Mouse (Mus musculus) neural tube, embryonic 11.5 days (tissue): Measurements from ENCODE around the gene Ftsj3. TPM values are rescaled to one million over a fixed set of nuclear protein-coding genes. Genes with fewer than 3 reads are reported as not detected.
A peak's percentile ranks its signal among the peaks of the same experiment; 100 is the strongest.

Experiments used
- ATAC-seq: fragments of 200-750 bp; cut with Nextera tagmentation; 2 replicates; pipeline ENCODE4 v1.8.0; 2017; ENCODE audit warnings: moderate number of reproducible peaks, mild to moderate bottlenecking, moderate TSS enrichment, moderate library complexity; ENCODE audit not compliant: insufficient read depth, low FRiP score, low TSS enrichment
- DNase-seq: peaks from one replicate; pipeline ENCODE4 v3.0.0-alpha.2; 2015; ENCODE audit warnings: low spot score
- H3K27ac ChIP-seq: fragments of 300-500 bp; sonication (generic); 2 replicates; pipeline ENCODE4 v1.5.1; 2014; ENCODE audit warnings: low read depth, mild to moderate bottlenecking, low read length
- H3K27me3 ChIP-seq: fragments of 300-500 bp; sonication (generic); 2 replicates; pipeline ENCODE4 v1.6.1; 2014; ENCODE audit warnings: mild to moderate bottlenecking, low read length, mixed read lengths; ENCODE audit not compliant: control insufficient read depth, insufficient read depth
- H3K36me3 ChIP-seq: fragments of 300-500 bp; sonication (generic); 2 replicates; pipeline ENCODE4 v1.6.1; 2014; ENCODE audit warnings: mild to moderate bottlenecking, low read length, moderate library complexity, mixed read lengths; ENCODE audit not compliant: control insufficient read depth, insufficient read depth
- H3K4me1 ChIP-seq: fragments of 300-500 bp; sonication (generic); 2 replicates; pipeline ENCODE4 v1.6.1; 2014; ENCODE audit warnings: low read length, mixed read lengths; ENCODE audit not compliant: control insufficient read depth, insufficient read depth
- H3K4me2 ChIP-seq: fragments of 300-500 bp; sonication (generic); 2 replicates; pipeline ENCODE4 v1.6.1; 2014; ENCODE audit warnings: low read depth, mild to moderate bottlenecking, moderate library complexity
- H3K4me3 ChIP-seq: fragments of 300-500 bp; sonication (generic); 2 replicates; pipeline ENCODE4 v1.5.1; 2014; ENCODE audit warnings: low read depth, low read length
- H3K9ac ChIP-seq: fragments of 300-500 bp; sonication (generic); 2 replicates; pipeline ENCODE4 v1.6.1; 2014; ENCODE audit warnings: mild to moderate bottlenecking, low read length
- H3K9me3 ChIP-seq: fragments of 300-500 bp; sonication (generic); 2 replicates; pipeline ENCODE4 v1.6.1; 2016; ENCODE audit warnings: low read length; ENCODE audit not compliant: control insufficient read depth
- WGBS: fragments of 180-500 bp; shearing (Covaris S2); extraction: QIAGEN DNeasy Blood & Tissue Kit; methylation state at CpG from one replicate; pipeline ENCODE4 v1.1.7; 2014; 5-methylcytosine and 5-hydroxymethylcytosine counted together
- polyA plus RNA-seq: library from polyadenylated mRNA; unstranded; fragments of >200 nt; fragmentation: Nextera tagmentation; extraction: Ambion mirVana; gene quantifications from 2 replicates; pipeline ENCODE4 v1.2.1, GENCODE M21; 2014

Gene Ftsj3
- polyA plus RNA-seq: 64.5 and 66.9 TPM in 2 replicates

GRCm38 (mm10) chr11:106255685-106256451 lies at the start of gene Ftsj3, which contains the start of gene Psmc5:
Gene Ftsj3 (minus strand): TSS chr11:106256079.
Gene Psmc5 (plus strand): TSS chr11:106256154.
- DNase-seq (peak; percentile 95), ATAC-seq (peak; percentile 90)
- Histone ChIP-seq H3K9me3 (no peaks in the 10 kb centered on the region), H3K9ac (peak within 1 kb of the TSS; percentile 82), H3K4me1 (peaks cover 9% of the 10 kb centered on the region), H3K27ac (peak within 1 kb of the TSS; percentile 67; the same call in 1 of the 2 replicates), H3K4me2 (peak within 1 kb of the TSS; percentile 96), H3K27me3 (no peaks in the 10 kb centered on the region), H3K4me3 (peak within 1 kb of the TSS; percentile 78), H3K36me3 (peaks cover 6% of the 10 kb centered on the region)
- WGBS: under 1% methylated on average over 42 of the region's 42 CpGs

GRCm38 (mm10) chr11:106305348-106306064 lies 49.6 kb upstream of the Ftsj3 start:
- Histone ChIP-seq H3K27me3 (no peaks in the 10 kb centered on the region), H3K4me2 (no peak overlapping the region), H3K4me1 (no peaks in the 10 kb centered on the region), H3K36me3 (no peaks in the 10 kb centered on the region), H3K9ac (no peak overlapping the region), H3K4me3 (no peak overlapping the region), H3K9me3 (no peaks in the 10 kb centered on the region), H3K27ac (no peak overlapping the region)
- no peak for DNase-seq
- 86% methylated on average over 10 of the region's 10 CpGs for WGBS
- no peak for ATAC-seq

DNA sequence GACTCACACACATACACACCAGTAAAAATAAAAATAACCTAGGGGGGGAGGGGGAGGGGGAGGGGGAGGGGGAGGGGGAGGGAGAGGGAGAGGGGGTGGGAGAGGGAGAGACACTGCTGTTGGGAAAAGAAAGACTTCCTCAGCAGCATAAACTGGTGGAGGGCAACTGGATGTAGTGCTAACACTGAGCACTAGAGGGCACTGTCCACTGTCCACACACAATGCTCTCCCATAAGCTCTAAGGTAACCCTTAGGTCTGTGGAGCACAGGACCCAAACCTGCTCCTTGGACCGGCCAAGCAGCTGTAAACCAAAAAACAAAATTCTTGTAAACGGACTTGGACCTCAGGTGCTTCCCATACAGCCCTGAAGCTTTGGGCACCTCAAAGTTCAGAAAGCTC lies 46.8 kb upstream of the Ftsj3 start:
- no peak overlapping the region for H3K27ac ChIP-seq
- ATAC-seq: no peak
- no peaks in the 10 kb centered on the region for H3K27me3 ChIP-seq
- no peaks in the 10 kb centered on the region for H3K9me3 ChIP-seq
- H3K4me1 ChIP-seq: no peaks in the 10 kb centered on the region
- DNase-seq: peak; percentile 78
- H3K9ac ChIP-seq: no peak overlapping the region
- no peak overlapping the region for H3K4me3 ChIP-seq
- no peak overlapping the region for H3K4me2 ChIP-seq
- WGBS: 18% methylated on average over 2 of the region's 2 CpGs
- H3K36me3 ChIP-seq: no peaks in the 10 kb centered on the region

- Histone ChIP-seq H3K9ac (no peak within 1 kb of the TSS), H3K36me3 (no peaks in the 10 kb centered on the region), H3K4me2 (no peak within 1 kb of the TSS), H3K4me3 (no peak within 1 kb of the TSS), H3K27ac (no peak within 1 kb of the TSS), H3K9me3 (no peaks in the 10 kb centered on the region), H3K4me1 (no peaks in the 10 kb centered on the region), H3K27me3 (no peaks in the 10 kb centered on the region)
- WGBS: 83% methylated on average over 9 of the region's 9 CpGs
- no peak for DNase-seq
- no peak for ATAC-seq
Observed at GRCm38 (mm10) chr11:106301765-106302164, 45.9 kb upstream of the Ftsj3 start, which contains the start of gene Gh. Gene Gh (minus strand): TSS chr11:106301865.

DNA sequence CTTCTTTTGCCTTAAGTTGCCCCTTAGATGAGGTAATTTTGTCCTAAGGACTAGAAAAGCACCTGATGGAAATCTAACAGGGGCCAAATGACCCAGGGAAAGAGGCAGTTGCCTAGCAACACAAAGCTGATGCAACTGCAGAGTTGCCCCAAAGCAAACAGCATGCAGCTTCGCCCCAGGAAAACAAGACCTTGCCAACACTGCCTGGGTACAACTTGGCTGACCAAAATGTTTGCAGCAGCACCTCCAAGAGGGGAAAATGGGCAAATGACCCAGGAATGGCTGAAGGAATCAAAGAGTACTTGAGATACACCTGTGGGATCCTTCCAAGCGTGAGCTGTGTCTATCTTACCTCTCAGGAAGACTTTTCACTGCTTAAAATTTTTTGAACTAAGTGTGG lies 36.0 kb upstream of the Ftsj3 start:
- 86% methylated on average over 2 of the region's 2 CpGs for WGBS
- no peak for ATAC-seq

DNA sequence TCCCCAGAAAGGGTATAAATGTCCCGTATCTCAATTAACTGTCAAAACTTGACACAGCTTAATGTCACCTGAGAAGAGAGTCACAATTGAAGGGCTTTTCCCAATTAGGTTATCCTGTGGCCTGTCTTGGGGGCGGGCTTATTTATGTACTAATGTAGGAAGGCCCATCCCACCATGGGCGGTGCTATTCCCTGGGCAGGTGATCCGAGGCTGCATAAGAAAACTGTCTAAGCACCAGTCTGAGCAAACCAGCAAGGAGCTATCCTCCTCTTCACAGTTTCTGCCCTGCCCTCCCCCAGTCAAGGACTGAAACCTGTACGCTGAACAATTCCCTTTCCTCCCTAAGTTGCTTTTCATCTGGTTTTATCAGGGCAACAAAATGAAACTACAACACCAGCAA lies 34.5 kb upstream of the Ftsj3 start:
- ATAC-seq (no peak), DNase-seq (no peak)
- H3K9me3 ChIP-seq: no peaks in the 10 kb centered on the region
- 94% methylated on average over 5 of the region's 5 CpGs for WGBS
- H3K4me1 ChIP-seq: no peaks in the 10 kb centered on the region
- no peaks in the 10 kb centered on the region for H3K36me3 ChIP-seq
- no peak overlapping the region for H3K4me3 ChIP-seq
- H3K4me2 ChIP-seq: no peak overlapping the region
- no peak overlapping the region for H3K27ac ChIP-seq
- no peak overlapping the region for H3K9ac ChIP-seq
- no peaks in the 10 kb centered on the region for H3K27me3 ChIP-seq

More for the DNA sequence above, 36.0 kb upstream of the Ftsj3 start:
- DNase-seq: no peak
- no peak overlapping the region for H3K27ac ChIP-seq
- H3K4me1 ChIP-seq: no peaks in the 10 kb centered on the region
- no peaks in the 10 kb centered on the region for H3K9me3 ChIP-seq
- no peaks in the 10 kb centered on the region for H3K36me3 ChIP-seq
- no peak overlapping the region for H3K4me2 ChIP-seq
- no peaks in the 10 kb centered on the region for H3K27me3 ChIP-seq
- H3K9ac ChIP-seq: no peak overlapping the region
- no peak overlapping the region for H3K4me3 ChIP-seq

DNA sequence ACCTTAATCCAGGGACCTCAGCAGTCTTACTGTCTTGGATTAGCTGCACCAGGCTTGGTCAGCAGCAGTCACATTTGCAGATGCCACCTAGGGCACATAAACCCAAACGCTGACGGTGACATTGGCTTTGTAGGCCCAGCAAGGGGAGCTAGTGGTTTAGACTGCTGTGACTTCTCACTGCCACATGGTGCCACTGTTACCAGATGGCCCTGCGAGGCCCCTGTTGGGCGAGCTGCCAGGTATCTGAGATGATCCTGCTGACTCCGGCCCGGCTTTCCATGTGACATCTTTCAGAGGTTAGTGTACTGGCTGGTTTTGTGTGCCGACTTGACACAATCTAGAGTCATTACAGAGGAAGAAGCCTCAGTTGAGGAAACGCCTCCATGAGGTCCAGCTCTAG lies 33.5 kb upstream of the Ftsj3 start:
- H3K36me3 ChIP-seq: no peaks in the 10 kb centered on the region
- no peak overlapping the region for H3K9ac ChIP-seq
- H3K27me3 ChIP-seq: no peaks in the 10 kb centered on the region
- H3K9me3 ChIP-seq: no peaks in the 10 kb centered on the region
- no peak overlapping the region for H3K4me3 ChIP-seq
- no peak overlapping the region for H3K27ac ChIP-seq
- WGBS: 81% methylated on average over 8 of the region's 8 CpGs
- ATAC-seq (no peak), DNase-seq (no peak)
- H3K4me2 ChIP-seq: no peak overlapping the region
- H3K4me1 ChIP-seq: no peaks in the 10 kb centered on the region

- no peak for DNase-seq
- H3K4me2 ChIP-seq: no peak overlapping the region
- no peak overlapping the region for H3K9ac ChIP-seq
- no peak for ATAC-seq
- no peak overlapping the region for H3K27ac ChIP-seq
- H3K4me1 ChIP-seq: no peaks in the 10 kb centered on the region
- H3K36me3 ChIP-seq: no peaks in the 10 kb centered on the region
- no peak overlapping the region for H3K4me3 ChIP-seq
- H3K27me3 ChIP-seq: no peaks in the 10 kb centered on the region
- H3K9me3 ChIP-seq: no peaks in the 10 kb centered on the region
- 75% methylated on average over 11 of the region's 11 CpGs for whole genome bisulfite sequencing
Observed at GRCm38 (mm10) chr11:106286987-106287386, 31.1 kb upstream of the Ftsj3 start.
